Mouse (Mus musculus) inflammation-experienced regulatory T-cells, adult 6 months (primary cell): ENCODE measurements around the gene Cuta. TPM values are rescaled to one million over a fixed set of nuclear protein-coding genes. Genes with fewer than 3 reads are reported as not detected.
"Not testable (repeated sequence)": the region's sequence is repeated elsewhere in the genome, so short reads cannot be mapped to it uniquely, and the experiment has no call there.

ENCODE experiments used
- ATAC-seq: one replicate; pipeline ENCODE4 v1.8.0; 2017
- polyA plus RNA-seq, 3 experiments: library from polyadenylated mRNA; unstranded; fragments of 100-300 nt; shearing (Covaris generic); gene quantifications; one replicate each; pipeline ENCODE4 v1.2.1; 2017

Cuta gene
- polyA plus RNA-seq, 3 experiments from 2014 or later = 132 to 166 (median 135) TPM

DNA sequence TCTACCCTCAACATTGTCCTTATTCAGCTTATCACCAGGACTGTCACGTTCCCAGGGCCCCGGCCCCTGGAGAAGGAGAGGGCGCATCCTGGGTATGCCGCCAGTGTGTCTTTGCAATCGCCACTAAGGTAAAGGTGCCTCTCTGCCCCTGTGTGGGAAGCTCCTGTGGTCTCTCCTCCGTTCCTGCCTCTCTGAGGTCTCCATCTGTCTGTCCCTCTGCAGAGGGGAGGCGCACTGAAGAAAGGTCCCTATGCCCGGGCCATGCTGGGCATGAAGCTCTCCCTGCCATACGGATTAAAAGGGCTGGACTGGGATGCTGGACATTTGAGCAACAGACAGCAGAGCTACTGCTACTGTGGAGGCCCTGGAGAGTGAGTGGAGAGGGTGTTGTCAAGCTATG lies 4.3 kb downstream of the Cuta start:
- no peak for ATAC-seq

DNA sequence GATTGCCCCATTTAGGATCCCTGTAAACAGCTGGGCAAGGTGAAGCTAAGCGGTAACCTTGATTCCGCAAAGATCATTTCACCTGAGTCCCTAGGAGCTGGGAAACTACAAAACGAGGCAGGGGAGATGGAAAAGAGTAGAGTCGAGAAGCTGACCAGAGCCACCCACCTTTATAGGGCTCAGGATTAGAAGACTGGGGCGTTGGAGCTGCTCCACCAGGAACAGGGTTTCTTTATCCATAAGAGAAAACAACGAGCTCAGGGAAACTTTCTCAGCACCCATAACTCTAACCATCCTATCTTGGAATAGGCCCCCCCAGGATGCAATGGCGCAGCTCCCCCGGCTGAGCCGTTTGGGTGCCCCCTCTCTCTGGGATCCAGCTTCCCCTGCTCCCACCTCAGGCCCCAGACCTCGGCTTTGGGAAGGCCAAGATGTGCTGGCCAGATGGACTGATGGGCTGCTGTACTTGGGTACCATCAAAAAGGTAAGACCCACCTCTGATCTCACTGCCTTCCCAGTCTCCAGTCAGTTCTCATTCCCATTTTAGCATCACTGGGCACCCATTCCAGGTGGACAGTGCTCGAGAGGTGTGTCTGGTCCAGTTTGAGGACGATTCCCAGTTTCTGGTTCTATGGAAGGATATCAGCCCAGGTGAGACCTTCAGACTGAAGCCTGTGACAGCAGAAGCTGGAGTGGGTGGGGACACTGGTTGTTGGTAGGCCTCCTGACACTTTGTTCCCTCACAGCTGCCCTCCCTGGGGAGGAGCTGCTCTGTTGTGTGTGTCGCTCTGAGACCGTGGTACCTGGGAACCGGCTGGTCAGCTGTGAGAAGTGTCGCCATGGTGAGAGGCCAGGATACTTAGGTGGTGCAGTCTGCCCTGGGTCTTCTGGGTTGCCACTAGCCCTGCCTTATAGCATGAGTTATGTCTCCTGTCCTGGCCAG lies 5.2 kb downstream of the Cuta start:
- ATAC-seq = no peak

DNA sequence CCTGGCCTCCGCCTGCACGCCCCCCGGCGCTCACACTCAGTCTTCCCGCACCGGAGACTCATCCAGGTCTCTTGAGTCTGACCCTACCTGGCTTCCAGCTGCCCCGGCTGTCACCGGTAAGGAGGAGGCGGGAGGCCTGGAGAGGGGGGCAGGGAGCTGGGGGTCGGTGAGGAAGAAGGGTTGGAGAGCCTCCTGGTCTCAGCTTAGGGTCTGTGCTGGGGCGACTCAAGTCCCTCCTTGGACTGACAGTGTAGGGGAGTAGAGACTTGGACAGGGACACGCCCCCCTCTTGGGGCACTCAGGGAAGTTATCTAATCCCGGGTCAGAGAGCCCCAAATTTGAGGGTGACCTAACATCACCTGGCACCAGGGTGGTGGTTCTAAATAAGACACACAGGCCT lies 6.0 kb downstream of the Cuta start:
- no peak for ATAC-seq

DNA sequence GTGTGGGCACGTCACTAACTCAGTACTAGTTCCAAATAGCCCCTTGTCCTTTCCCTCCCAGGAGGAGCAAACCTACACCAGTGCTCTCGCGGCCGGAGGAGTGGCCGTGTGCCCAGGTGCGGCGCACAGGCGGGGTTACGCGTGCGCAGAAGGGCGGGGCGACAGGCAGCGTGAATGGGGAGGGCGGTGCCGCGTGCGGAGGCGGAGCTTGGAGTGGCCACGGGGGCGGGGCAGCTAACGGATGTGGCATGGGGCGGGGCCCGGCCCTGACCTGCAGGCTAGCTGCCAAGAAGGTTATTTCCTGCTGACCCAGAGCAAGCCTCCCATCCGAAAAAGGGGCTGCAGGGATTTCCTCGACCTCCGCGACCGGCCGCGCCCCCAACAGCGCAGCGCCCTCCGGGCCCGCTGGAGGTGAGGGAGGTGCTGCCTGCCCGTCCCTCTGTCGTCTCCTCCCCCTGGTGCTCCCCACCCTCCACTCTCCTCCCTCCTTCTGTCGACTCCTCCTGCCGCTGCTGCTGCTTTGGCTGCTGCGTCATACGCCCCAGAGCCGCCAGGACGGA lies 6.5 kb downstream of the Cuta start, which contains the start of gene Phf1:
Gene Phf1 (plus strand): TSS at position 214 of the 560 bp plus-strand sequence.
- ATAC-seq = peak; percentile 91

GRCm38 (mm10) chr17:26931795-26932194 lies 7.6 kb downstream of the Cuta start:
- not testable (repeated sequence) for ATAC-seq

DNA sequence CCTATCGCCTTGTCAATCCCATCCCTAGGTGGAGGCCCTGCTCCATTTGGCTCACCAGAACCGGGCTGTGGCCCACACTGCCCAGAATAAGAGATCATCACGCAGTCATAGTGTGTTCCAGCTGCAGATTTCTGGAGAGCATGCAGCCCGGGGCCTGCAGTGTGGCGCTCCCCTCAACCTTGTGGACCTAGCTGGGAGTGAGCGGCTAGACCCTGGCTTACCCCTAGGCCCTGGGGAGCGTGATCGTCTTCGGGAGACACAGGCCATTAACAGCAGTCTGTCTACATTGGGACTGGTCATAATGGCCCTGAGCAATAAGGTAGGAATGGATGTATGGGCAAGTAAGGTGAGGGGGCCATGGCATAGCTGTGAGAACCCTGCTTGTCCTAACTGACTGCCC lies 14.0 kb downstream of the Cuta start:
- ATAC-seq = not testable (repeated sequence)

GRCm38 (mm10) chr17:26922368-26922767 lies 17.0 kb downstream of the Cuta start:
- peak; percentile 56 for ATAC-seq

- not testable (repeated sequence) for ATAC-seq
Measured at GRCm38 (mm10) chr17:26919516-26919915, 19.9 kb downstream of the Cuta start.

GRCm38 (mm10) chr17:26918343-26918742 lies 21.0 kb downstream of the Cuta start:
- no peak for ATAC-seq

DNA sequence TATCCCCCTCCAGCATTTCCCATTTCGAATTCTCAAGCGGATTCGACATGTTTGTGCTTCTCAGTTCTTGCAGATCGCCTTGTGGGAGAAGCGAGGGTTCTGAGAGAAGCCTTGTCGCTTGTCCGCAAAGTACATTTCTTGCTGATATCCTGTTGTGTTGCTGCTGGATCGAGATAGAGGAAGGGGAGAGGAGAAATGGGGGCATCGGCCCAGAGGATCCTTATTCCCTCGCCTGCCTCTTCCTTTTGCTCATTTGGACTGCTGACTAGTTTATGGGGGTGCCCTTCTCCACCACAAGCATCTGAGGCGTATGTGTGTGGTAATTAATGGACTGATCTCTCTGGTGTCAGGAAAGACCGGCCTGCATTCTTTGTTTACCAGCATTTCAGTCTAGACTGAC lies 21.8 kb downstream of the Cuta start:
- not testable (repeated sequence) for ATAC-seq

- ATAC-seq = peak; percentile 99
Measured at GRCm38 (mm10) chr17:26916711-26917482, 22.5 kb downstream of the Cuta start, which contains the start of gene Kifc5b. Gene Kifc5b, plus strand, starts transcription at chr17:26917091.

DNA sequence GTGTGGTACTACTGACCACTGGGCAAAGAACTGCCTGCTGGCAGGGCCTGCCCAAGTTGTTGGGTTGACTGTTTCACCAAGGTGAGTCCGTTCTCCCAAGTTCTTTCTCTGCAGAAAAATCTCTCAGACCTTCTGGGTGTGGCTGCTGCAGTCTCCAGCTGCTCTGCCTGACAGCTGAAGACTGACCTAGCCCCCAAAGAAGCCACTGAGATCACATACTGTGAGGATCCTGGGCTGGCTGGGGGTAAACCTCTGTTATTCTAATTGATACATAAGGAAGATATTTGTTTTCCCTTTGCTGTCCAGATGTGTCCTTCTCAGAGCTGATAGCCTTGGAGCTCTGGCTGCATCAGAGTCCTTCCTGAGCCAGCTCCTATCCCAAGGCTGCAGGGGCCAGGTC lies 24.1 kb downstream of the Cuta start:
- ATAC-seq = no peak

GRCm38 (mm10) chr17:26907506-26907905 lies 31.9 kb downstream of the Cuta start:
- ATAC-seq = not testable (repeated sequence)

GRCm38 (mm10) chr17:26904320-26904719 lies 35.0 kb downstream of the Cuta start:
- no peak for ATAC-seq

DNA sequence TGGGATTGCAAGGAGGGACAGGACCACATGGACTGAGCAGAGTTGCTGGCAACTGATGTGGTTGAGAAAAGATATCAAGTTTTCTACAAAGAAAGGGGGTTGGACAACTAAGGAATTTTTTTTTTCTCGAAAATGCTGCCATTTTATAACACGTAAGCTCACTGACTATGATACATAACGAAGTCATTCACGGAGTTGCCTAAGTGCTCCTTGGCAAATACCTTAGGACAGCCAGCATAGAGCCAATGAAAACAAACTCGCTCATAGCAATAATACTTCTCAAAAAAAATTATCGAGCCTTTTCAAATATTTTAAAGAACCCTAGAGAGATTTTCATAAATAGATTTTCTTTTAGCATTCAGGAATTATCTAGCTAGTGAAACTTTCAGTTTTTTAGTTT lies 38.5 kb downstream of the Cuta start:
- ATAC-seq = no peak

DNA sequence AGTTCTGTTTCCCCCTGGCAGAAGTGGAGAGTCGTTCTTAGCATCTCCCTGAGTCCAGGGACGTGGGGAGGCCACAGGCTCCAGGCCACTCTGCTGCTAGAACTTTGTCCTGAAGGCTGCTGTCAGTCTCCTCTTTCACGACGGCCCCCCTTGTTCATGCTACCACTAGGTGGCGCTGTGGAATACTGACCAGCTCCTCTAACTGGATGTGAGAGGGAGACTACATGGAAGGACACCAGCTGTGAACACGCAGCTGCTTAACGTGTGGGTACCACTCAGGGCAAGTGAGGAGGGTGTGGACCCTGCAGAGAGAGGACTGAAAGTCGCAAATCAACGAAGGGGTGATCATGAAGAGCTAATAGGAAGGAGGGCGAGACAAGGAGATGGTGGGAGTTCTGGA lies 43.8 kb downstream of the Cuta start:
- ATAC-seq = no peak

GRCm38 (mm10) chr17:26894342-26894741 lies 45.0 kb downstream of the Cuta start:
- no peak for ATAC-seq

- no peak for ATAC-seq
Measured at GRCm38 (mm10) chr17:26893492-26893891, 45.9 kb downstream of the Cuta start.

- ATAC-seq = no peak
Measured at GRCm38 (mm10) chr17:26892635-26893375, 46.6 kb downstream of the Cuta start.

GRCm38 (mm10) chr17:26887926-26888325 lies 51.4 kb downstream of the Cuta start:
- no peak for ATAC-seq

GRCm38 (mm10) chr17:26886047-26886749 lies 53.2 kb downstream of the Cuta start:
- peak; percentile 83 for ATAC-seq
